Mouse (Mus musculus): ENCODE measurements at regions not wholly inside any gene's neighbourhood (a gene's known extent, or its start where the extent isn't known, plus 50 kb on each side); places are given as distances from the start of the nearest gene placed in this dataset.
"Not testable (repeated sequence)": the region's sequence is repeated elsewhere in the genome, so short reads cannot be mapped to it uniquely, and the experiment has no call there.

DNA sequence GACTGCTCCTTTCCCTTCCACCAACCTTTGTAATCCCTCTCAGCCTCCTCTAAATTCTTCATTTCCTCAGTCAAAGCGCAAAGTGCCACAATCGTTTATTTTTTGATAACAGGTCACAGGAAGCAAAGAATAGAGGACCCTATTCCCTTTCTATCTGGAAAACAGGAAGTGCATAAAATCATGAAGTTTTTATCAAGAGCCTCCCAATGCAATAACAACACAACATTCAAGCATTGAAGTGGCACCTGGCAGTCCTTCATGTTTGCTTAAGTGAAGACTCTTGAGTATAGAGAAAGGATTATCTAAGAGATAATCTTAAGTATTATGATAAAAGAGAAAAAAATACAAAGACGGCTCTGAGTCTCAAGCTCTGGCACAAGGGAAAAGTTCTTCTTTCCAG lies 111.9 kb downstream of the Ibtk start:
- in situ Hi-C loops (cut with MboI, MseI), result no loop called here

DNA sequence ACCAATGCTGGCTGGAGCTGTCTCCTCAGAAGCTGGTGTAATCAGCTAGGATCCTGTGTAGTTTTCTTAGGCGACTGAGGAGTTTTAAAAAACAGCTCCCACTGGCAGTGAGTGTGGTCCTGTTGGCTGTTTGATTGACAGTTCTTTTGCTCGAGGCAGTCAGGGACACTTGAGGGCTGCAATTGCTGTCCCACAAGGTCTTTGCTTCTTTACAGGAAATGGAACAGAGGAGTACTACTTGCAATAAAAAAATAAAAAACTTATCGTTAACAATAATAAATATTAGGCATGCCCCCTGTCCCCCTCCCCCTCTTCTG lies 113.0 kb downstream of the Ibtk start:
- in situ Hi-C loops (cut with MboI, MseI), result no loop called here

DNA sequence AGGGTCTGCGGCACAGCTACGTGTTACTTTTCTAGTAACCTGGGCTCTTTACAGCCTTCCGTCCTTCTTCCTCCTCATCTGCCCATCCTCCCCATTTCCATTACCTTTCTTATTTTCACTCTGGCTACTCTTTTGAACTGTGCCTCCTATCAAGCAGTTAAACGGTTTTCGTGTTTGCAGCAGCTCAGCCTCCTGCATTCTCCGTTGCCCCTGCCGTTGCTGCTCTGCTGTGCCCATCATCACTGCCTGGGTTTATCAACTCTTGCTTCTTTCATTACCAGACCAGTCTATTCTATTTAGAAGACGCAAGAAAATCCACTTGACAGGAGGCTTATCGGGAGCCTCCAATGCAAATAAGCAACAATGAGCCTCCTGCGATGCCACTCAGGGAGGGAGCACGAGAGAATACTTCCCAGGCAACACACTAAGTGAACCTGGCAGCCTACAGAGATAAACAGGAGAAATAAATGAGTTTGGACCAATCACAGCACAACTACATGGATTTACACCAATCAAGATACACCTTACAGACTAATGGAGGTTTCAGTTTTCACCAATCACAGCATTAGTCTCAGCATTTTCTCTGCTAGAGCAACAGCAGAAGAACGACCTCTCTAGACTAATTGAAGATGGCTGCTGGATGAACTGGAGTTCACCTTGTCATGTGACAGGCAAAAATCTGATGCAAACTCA lies 113.5 kb downstream of the Ibtk start:
- in situ Hi-C loops (cut with MboI, MseI), result no loop called here

DNA sequence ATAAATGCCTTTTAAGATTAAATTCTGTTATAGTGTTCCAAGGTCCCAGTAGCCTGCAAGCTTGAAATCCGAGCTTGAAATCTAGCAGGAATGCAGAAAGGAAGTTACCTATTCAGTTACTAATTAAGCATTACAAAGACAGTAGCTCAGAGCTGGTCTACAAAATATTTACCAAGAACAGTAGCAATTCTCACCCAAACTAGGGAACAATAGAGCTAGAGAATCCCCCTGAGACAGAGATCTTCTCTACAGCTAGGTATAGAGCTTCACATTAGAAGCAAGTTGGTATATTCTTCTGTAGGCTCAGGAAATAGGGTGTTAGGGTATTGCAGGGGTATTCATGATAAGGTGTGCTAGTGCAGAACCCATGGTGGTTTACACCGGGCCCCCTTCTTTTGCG lies 114.3 kb downstream of the Ibtk start:
- in situ Hi-C loops (cut with MboI, MseI), result not testable (repeated sequence)

DNA sequence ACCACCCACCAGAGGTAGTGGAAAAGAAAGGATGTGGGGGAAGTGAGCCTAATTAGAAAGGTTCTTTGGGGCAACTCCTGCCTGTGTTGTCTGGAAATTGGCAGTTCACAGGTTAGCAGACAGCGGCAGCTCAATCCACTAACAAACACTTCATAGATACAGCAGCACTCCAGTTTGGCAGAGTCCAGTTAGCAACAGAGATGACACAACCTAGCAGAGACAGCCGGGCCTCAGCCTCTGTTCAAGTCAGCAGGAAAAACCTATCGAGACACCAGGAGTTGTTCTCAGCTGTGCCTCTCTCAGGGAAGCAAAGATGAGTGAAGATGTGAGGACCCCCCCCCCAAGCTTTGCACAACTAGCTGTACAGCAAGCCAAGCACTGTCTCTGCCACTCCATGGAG lies 131.2 kb downstream of the Ibtk start:
- in situ Hi-C loops (cut with MboI, MseI), result no loop called here

DNA sequence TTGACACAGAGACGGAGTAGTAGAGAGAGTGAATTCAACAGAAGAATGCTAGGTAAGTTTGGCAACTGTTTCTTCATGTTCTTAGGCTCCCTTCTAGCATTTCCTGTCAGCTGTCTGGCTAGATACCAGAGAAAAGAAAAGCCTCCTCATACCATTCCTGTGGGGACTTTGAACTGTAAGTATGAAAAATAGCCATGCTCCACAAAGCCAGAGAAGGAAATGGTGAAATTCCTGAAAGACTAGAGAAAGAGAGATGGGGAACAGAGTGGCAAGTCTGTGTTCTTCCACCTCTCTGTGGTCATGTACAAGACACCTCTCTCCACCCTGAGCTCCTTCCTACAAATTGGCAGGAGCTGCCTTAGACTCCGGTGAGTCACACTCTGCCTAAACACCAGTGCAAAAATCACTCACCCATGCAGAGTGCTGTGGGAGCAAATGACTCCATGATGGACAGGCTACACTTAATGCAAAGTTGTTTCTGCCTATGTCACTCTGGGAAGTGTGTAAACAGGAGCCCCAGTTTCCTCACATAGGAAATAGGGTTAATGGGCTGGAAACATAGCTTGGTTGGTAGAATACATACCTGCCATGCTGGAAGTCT lies 131.9 kb downstream of the Ibtk start:
- in situ Hi-C loops (cut with MboI, MseI), result no loop called here

DNA sequence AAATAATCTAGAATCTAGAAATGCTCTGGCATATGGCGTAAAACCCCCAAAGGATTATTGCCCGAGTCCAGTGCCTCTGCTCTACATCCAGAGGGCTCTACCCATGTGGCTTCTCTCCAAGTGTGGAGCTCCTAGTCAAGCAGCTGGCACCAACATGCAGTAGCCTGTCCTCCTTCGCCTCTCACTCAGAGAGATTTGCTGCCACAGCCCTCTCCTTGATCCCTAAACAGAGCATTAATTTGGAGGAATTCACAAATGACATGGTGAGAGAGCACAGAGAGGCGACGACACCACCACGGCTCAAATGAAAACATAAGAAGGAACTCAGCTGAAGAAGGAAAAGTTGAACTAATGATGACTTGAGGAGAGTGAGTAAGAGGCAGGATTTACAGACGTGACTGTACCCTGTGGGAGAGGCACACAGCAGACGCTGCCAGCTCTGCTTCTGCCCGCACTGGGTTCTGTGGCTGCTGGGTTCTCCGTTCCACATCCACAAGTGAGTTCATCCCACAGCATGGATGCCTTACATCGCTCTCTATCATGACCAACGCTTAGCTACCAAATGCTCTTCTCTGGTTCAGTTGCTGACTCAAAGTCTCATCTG lies 132.8 kb downstream of the Ibtk start:
- in situ Hi-C loops (cut with MboI, MseI), result no loop called here

DNA sequence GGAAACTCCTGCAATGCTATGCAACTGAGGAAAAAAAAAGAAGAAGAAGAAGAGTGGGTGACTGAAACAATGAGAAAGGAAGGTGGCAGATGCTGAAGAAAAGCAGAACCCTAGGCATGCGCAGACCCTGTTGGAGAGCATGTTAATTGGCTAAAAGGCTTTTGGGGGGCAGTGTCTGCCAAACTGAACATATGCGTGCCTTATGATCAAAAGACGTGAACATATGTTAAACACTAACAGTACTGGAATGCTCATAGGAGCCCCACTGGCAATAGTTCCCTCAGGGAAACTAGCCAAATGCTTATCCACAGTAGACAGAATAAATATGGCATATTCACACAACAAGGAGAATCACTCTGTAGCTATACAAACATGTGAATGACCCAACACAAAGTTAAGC lies 140.0 kb downstream of the Ibtk start:
- in situ Hi-C loops (cut with MboI, MseI), result no loop called here

DNA sequence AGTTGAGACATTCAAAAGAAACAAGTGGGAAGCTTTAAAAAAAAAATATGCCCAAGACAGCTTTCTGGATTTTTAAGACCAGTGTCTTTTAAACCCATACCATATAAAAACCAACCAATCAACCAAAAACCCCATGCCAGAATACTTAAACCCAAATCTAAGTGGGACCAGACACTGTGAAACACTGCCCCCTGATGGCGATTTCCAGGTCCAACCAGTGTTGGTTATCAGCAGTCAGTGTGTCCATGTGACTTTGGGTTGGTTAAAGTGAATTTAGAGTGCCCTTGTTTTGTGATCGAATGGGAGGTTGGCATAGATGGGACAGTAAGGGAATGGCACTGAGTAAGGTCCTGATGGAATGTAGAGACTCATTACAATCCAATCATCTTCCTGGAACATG lies 152.2 kb downstream of the Ibtk start:
- in situ Hi-C loops (cut with MboI, MseI), result loop anchor here (10.0 to 25.0 kb wide), 2 partner anchors 1632 to 1635 kb away; no protein-coding TSS in a partner anchor

DNA sequence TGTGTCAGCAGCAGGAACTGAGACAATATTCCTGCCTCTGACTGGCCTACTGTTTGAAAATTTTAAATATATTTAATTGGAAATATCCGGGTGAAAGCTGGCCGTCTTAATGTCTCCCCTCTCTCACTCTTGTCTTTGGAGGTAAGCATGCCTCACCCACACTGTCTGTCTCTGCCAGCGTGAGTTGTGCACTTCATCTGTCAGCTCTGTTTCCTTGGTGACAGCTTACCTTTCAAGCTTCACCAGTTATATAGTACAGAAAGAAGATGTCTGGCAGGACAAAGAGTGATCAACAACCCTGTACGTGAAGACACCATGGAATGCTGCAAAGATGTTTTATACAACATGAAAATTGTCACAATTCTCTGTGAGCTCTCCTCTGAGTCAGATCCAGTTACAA lies 155.3 kb downstream of the Ibtk start:
- in situ Hi-C loops (cut with MboI, MseI), result loop anchor here (5.0 to 25.0 kb wide), 3 partner anchors 88 to 1632 kb away; no protein-coding TSS in a partner anchor

DNA sequence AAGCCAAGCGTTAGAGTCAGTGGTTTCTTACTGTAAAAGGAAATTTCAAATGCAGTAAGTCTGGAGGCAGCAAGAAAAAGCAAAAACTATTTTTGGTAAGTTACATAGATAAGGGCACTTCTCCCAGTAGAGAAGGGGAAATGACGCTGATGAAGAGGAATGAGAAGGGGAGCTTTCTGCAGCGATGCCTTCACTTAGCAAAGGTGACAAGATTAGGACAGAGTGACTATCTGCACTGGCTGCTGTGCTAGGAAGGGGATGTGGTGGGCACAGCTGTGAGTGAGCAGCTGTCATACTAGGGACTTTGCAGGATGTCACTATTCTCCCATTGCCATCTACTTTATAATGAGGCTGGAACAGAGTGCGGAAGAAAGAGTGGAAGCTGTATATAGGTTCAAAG lies 156.5 kb downstream of the Ibtk start:
- in situ Hi-C loops (cut with MboI, MseI), result loop anchor here (5.0 to 25.0 kb wide), 3 partner anchors 90 to 1630 kb away; no protein-coding TSS in a partner anchor

DNA sequence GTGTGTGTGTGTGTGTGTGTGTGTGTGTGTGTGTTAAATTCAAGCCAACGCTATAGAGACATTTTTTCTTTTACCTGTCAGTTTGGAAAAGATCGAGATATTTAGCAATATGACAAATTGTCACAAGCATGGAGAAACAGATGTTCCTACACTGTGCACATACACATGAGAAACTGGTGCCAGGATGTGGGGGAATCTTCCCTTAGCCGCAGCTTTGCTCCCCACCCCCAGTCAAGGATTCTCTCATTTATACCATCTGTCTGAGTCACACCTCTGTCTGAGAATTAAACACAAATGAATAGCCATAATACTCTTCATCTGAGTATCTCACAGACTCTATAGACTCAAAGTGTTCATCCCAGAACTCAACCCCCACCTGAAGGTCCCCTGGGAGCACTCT lies 159.9 kb downstream of the Ibtk start:
- in situ Hi-C loops (cut with MboI, MseI), result loop anchor here in 1 of 2 experiments (25.0 kb wide), 1 partner anchor 1627 kb away; no protein-coding TSS in a partner anchor

DNA sequence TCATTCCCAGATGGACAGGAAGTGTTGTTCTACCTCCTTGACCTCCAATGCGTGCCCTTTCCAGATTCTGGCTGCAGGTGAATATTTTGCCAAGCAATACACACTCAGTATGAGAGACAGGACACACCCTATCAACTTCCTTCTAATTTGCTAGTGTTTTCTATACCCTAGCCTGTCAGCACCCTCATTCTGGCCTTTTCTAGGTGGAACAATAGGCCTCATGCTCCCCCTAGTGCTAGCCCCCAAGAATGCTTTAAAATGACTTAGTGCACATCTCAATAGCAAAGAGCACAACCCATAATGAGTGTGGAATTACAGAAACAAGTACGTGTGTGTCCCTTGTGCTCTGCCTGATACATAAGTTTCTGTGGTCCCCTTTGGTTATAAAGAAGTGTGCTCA lies 161.1 kb downstream of the Ibtk start:
- in situ Hi-C loops (cut with MboI, MseI), result loop anchor here in 1 of 2 experiments (25.0 kb wide), 1 partner anchor 1626 kb away; no protein-coding TSS in a partner anchor

DNA sequence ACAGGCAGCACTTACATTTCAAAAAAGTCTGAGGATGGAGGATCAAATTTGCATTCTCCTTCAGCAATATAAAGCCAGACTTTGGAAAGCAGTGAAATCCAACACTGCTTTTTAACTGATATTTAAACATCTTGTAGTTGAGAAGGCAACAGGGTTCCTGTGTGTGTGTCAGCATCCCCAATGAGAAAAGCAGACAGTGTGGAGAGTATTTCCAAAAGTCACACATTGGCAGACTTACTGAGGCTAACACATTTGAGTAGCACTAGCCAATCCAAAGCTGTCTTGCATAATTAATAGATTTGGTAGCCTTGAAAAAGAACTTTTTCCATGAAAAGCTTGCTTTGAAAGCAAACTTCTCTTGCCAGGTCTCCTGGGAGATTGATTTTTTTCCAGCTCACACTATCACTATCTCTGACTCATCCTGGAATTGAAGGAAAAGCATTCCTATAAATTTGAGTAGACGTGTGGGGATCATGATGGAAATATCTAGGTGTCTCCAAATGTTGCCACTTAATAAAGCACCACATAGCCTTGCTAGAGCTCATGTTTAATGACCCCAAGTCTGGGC lies 168.0 kb downstream of the Ibtk start:
- in situ Hi-C loops (cut with MboI, MseI), result loop anchor here in 1 of 2 experiments (5.0 to 25.0 kb wide), 2 partner anchors 104 to 1619 kb away; no protein-coding TSS in a partner anchor

DNA sequence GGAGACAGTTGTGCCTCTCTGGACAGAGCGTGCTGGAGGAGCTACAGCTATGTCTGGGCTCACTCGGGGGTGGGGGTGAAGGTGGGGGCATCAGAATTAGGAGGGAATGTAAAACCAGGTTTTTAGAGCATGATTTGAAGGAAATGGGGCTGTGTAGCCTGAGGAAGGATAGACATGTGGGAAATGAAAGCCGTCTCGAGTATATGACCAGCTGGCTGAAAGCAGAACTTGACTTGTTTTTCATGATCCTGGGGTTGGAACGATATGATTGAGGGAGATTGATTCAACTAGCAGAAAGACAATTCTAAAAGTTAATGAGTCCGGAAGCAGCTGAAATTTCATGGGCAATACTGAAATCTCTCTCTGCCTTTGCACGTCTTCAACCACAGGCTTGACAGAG lies 171.3 kb downstream of the Ibtk start:
- in situ Hi-C loops (cut with MboI, MseI), result loop anchor here in 1 of 2 experiments (25.0 kb wide), 1 partner anchor 1616 kb away; no protein-coding TSS in a partner anchor

DNA sequence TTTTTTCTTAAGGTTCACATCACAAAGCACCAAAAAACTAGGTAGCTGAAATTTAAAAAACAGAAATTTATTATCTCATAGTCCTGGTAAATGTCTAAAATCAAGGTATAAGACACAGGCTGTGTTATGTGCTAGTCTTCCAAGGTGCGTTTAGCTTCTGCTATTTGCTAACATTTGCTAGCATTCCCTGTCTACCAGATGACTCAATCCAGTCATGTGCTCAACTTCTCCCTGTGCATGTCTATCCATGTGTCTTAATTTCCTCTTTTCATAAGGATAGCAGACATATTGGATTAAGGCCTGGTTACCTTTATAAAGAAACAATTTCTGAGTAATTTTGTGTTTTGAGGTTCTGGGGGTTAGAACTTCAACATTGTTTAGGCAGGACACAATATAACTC lies 171.8 kb downstream of the Ibtk start:
- in situ Hi-C loops (cut with MboI, MseI), result loop anchor here in 1 of 2 experiments (25.0 kb wide), 1 partner anchor 1615 kb away; no protein-coding TSS in a partner anchor

DNA sequence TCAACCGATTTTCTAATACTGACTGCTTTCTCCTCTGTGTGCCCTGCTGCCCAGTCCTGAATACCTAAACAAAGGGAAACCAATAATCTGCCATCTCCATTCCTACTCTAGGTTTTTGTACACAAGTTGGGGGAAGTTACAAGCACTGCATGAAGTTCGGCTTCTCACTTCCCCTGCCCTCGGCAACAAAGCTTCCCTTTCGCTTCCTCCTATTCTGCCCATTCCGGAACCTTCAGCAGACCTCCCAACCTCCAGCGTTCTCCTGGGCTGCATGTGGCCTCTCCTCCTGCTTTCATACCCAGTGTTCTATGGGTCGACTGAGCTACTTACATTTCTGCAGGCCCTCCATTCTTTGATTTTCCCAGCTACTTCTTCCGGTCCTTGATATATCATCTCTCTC lies 180.3 kb downstream of the Ibtk start:
- in situ Hi-C loops (cut with MboI, MseI), result no loop called here

DNA sequence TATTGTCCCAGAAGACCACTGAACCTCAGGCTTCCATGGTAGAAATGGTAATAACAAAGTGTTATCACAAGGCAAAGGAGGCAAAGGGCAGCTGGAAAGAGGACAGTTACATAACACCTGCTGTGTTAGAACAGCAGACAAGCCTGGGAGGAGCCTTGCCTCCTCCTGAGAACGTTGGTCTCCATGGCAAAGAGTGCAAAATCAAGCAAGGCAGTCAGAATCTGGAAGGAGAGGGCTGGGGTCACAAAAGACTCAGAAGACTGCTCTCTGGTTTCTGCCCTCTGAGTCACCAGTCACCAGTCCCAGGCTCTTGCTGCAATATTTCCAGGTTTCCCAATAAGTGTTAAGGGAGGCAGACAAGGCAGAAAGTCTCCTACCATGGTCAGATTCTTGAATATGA lies 197.3 kb downstream of the Ibtk start:
- in situ Hi-C loops (cut with MboI, MseI), result no loop called here

DNA sequence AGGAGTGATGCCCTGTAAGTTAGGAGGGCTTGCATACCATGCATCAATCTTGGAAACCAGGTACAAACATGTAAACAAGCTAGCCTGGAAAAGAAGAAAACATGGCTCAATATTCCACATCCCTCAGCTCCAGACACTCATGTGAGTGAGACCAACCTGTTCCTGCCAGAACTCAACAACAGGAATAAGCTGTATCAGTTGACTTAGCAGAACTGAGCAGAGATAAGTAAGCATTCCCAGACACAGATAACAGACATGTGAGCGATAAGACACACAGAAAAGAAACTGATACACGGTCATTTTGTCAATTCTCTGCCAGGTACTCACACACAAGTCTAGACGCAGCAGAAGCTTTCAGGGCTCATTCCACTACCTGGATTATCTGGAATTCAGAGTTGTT lies 198.7 kb downstream of the Ibtk start:
- in situ Hi-C loops (cut with MboI, MseI), result no loop called here

DNA sequence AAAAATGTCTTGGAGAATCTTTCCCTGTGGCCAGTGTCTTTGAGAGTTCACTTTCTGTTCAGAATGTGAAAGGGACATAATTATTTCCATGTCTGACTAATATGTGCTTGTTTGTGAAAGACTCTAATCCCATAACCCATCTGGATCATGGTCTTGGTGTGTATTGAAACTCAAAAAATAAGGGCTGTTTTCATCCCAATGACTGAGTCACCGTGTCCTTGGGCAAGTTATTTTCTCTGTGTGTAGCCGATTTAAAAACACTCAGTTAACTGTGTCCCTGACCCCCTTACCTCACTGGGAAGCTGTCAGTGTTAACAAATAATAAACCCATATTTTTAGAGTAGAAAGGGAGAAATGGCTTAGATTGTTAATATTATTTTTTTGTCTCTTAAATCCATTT lies 202.9 kb downstream of the Ibtk start:
- in situ Hi-C loops (cut with MboI, MseI), result no loop called here

DNA sequence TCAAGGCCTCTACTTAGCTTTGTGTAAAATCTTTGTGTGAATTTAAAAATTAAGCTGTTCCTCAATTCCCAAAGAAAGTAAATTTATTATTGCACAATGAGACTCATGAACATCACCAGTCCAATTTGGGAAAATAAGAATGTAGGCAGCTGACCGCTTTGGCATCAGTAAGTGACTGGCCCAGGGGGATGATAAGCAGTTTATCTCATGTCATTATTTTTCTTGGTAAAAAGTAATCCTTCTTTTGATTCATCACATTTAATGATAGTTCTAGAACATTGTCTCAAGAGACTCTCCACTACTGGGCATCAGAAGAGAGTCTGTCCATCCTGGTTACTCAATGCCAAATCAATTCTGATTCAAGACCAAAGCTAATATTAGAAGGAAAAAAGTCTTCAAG lies 203.6 kb downstream of the Ibtk start:
- in situ Hi-C loops (cut with MboI, MseI), result no loop called here

DNA sequence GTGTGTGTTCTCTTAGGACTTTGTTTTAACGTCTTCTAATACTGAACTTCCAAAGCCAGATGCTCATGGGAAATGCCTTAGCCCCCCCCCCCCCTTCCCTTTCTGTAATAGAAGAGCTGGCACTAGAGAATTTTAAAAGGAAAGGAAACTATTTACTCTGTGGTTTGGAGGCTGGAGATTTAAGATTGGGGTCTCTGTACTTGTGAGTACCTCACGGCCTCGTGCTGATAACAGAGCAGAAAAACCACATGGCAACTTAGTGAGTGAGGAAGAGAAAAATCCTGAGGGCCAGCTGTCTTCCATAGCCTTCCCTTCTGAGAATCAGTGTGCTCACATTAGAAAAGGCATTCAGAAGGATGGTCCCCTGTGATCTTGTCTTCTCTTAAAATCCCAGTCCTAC lies 210.6 kb downstream of the Ibtk start:
- in situ Hi-C loops (cut with MboI, MseI), result no loop called here

All from T-helper 17 cell (primary cell).